In genomic region chr10:60344111-60344510, GRCm38 (mm10) we compare ENCODE assay signal across 23 mouse cellular contexts. TPM values are rescaled to one million over a fixed set of nuclear protein-coding genes. Genes with fewer than 3 reads are reported as not detected.
DNase-seq lines count a peak whose midpoint lies in the region; ATAC-seq and TF ChIP-seq lines count a peak whose summit lies in the region.
"Had no signal": no experiment of that assay in that cellular context is flagged by ENCODE, and none has a peak within 500 bp of the region (broad histone marks: within the 10 kb centered on the region; RNA-seq: fewer than 3 reads in every experiment).

No protein-coding gene starts in this region.

- 84% methylated on average over 3 of the region's 3 CpGs for WGBS in heart, embryonic 10.5 days
- WGBS in lung, adult 2 months, result 53% methylated on average over 3 of the region's 3 CpGs
- 81% methylated on average over 3 of the region's 3 CpGs for WGBS in embryonic facial prominence, embryonic 10.5 days
- WGBS in forebrain, embryonic 11.5 days, result 86% methylated on average over 3 of the region's 3 CpGs
- 78% methylated on average over 3 of the region's 3 CpGs for WGBS in stomach, postnatal 0 days

- H3K27me3 ChIP-seq in heart, embryonic 10.5 days (ENCODE audit: insufficient read depth, poor library complexity, severe bottlenecking), result peaks cover 13% of the 10 kb centered on the region; the same call in 1 of the 2 replicates
- peaks cover 38% of the 10 kb centered on the region for H3K27me3 ChIP-seq in embryonic facial prominence, embryonic 10.5 days (replicated peaks; ENCODE audit: low read depth, poor library complexity, severe bottlenecking)
- peaks cover 10% of the 10 kb centered on the region; the same call in 1 of the 2 replicates for H3K27me3 ChIP-seq in forebrain, embryonic 11.5 days (ENCODE audit: control insufficient read depth, insufficient read depth, low read length)
- no peaks in the 10 kb centered on the region for H3K27me3 ChIP-seq in stomach, postnatal 0 days (ENCODE audit: control insufficient read depth, insufficient read depth, low read length)
- H3K27me3 ChIP-seq: Patski had no signal

- ATAC-seq in forebrain, embryonic 11.5 days (replicated peaks; ENCODE audit: low FRiP score), result no peak
- no peak for ATAC-seq in stomach, postnatal 0 days (ENCODE audit: low FRiP score, low TSS enrichment)
- ATAC-seq: forebrain, embryonic 16.5 days; Patski had no signal

- TF ChIP-seq EP300 in stomach, postnatal 0 days (optimal IDR thresholded peaks at IDR 0.05), result no peak

- no peak for TF ChIP-seq CTCF in lung, adult 2 months (IDR thresholded peaks at IDR 0.05; ENCODE audit: insufficient read depth, low read length)
- TF ChIP-seq CTCF in stomach, postnatal 0 days (IDR thresholded peaks at IDR 0.05; ENCODE audit: low read depth), result no peak

- no peaks in the 10 kb centered on the region for H3K9me3 ChIP-seq in heart, embryonic 10.5 days
- no peaks in the 10 kb centered on the region for H3K9me3 ChIP-seq in embryonic facial prominence, embryonic 10.5 days
- no peaks in the 10 kb centered on the region for H3K9me3 ChIP-seq in forebrain, embryonic 11.5 days (ENCODE audit: control insufficient read depth, low read length)
- no peaks in the 10 kb centered on the region for H3K9me3 ChIP-seq in stomach, postnatal 0 days (ENCODE audit: control insufficient read depth, low read length)
- H3K9me3 ChIP-seq: heart, embryonic 13.5 days; hindbrain, embryonic 13.5 days had no signal

- 0 out of 2 replicates have a peak overlapping the region, but pooled peaks have one; percentile 18 for H3K27ac ChIP-seq in heart, embryonic 10.5 days
- peak overlapping the region; percentile 48 for H3K27ac ChIP-seq in embryonic facial prominence, embryonic 10.5 days (replicated peaks)
- no peak overlapping the region for H3K27ac ChIP-seq in forebrain, embryonic 11.5 days (ENCODE audit: low read depth, low read length)
- no peak overlapping the region for H3K27ac ChIP-seq in stomach, postnatal 0 days (replicated peaks)
- H3K27ac ChIP-seq: heart, embryonic 13.5 days; hindbrain, embryonic 13.5 days had no signal

- no peaks in the 10 kb centered on the region for H3K36me3 ChIP-seq in heart, embryonic 10.5 days
- H3K36me3 ChIP-seq in embryonic facial prominence, embryonic 10.5 days (replicated peaks), result no peaks in the 10 kb centered on the region
- H3K36me3 ChIP-seq in forebrain, embryonic 11.5 days (ENCODE audit: control insufficient read depth, insufficient read depth, low read length), result no peaks in the 10 kb centered on the region
- H3K36me3 ChIP-seq in stomach, postnatal 0 days (ENCODE audit: control insufficient read depth, insufficient read depth, low read length), result no peaks in the 10 kb centered on the region
- H3K36me3 ChIP-seq: heart, embryonic 13.5 days; hindbrain, embryonic 13.5 days had no signal

- no peak for TF ChIP-seq POLR2A in lung, adult 2 months (IDR thresholded peaks at IDR 0.05; ENCODE audit: borderline replicate concordance, extremely low read depth, low read depth, low read length)

- no peak overlapping the region for H3K4me2 ChIP-seq in forebrain, embryonic 11.5 days (ENCODE audit: low read depth, low read length, severe bottlenecking)
- H3K4me2 ChIP-seq in stomach, postnatal 0 days (replicated peaks; ENCODE audit: low read depth), result no peak overlapping the region
- H3K4me2 ChIP-seq: heart, embryonic 13.5 days; hindbrain, embryonic 13.5 days; midbrain, embryonic 11.5 days had no signal

- H3K4me1 ChIP-seq in heart, embryonic 10.5 days, result peaks cover 43% of the 10 kb centered on the region
- H3K4me1 ChIP-seq in lung, adult 2 months (ENCODE audit: control insufficient read depth, insufficient read depth, low read length), result peaks cover 6% of the 10 kb centered on the region
- H3K4me1 ChIP-seq in embryonic facial prominence, embryonic 10.5 days, result peaks cover 46% of the 10 kb centered on the region
- peaks cover 7% of the 10 kb centered on the region; the same call in 1 of the 2 replicates for H3K4me1 ChIP-seq in forebrain, embryonic 11.5 days (replicated peaks; ENCODE audit: control insufficient read depth, insufficient read depth, low read length)
- H3K4me1 ChIP-seq in stomach, postnatal 0 days (replicated peaks; ENCODE audit: control insufficient read depth, insufficient read depth), result 0 out of 2 replicates have a peak, but pooled peaks cover 2% of the 10 kb centered on the region

- no peak for DNase-seq in heart, embryonic 10.5 days (ENCODE audit: low spot score)
- no peak for DNase-seq in heart, postnatal 14 days
- DNase-seq in lung, postnatal 36 days, result peak; percentile 33
- DNase-seq in lung, adult 2 months, result no peak
- DNase-seq in embryonic facial prominence, embryonic 10.5 days (ENCODE audit: low spot score), result no peak
- peak; percentile 48 to 51 for DNase-seq in monocyte, adult 2 months (ENCODE audit: low read depth in 1 of 2, low spot score in 2 of 2)
- DNase-seq in forebrain, embryonic 11.5 days (ENCODE audit: low spot score), result no peak
- no peak for DNase-seq in stomach, postnatal 0 days (ENCODE audit: low spot score)
- DNase-seq: B cell, adult 2 months; cerebellum, adult 18-20 months; embryo, embryonic 11 days; gastrocnemius, postnatal 25 days; kidney, adult 11 months; layer of hippocampus, postnatal 36 days; left cerebral cortex, postnatal 4 days; right cerebral cortex, postnatal 25 days; thymus, adult 2 months had no signal

- intact Hi-C loops in heart, postnatal 14 days (cut with DNase I), result no loop called here

- no peak overlapping the region for H3K9ac ChIP-seq in forebrain, embryonic 11.5 days (ENCODE audit: low read length)
- H3K9ac ChIP-seq in stomach, postnatal 0 days (ENCODE audit: low read length), result no peak overlapping the region
- H3K9ac ChIP-seq: heart, embryonic 13.5 days; hindbrain, embryonic 13.5 days had no signal

- H3K4me3 ChIP-seq in heart, embryonic 10.5 days, result no peak overlapping the region
- H3K4me3 ChIP-seq in lung, adult 2 months (replicated peaks; ENCODE audit: extremely low read depth, low read depth, low read length), result no peak overlapping the region
- H3K4me3 ChIP-seq in embryonic facial prominence, embryonic 10.5 days, result no peak overlapping the region
- no peak overlapping the region for H3K4me3 ChIP-seq in forebrain, embryonic 11.5 days (ENCODE audit: low read depth, low read length)
- no peak overlapping the region for H3K4me3 ChIP-seq in stomach, postnatal 0 days (ENCODE audit: low read depth, low read length)
- H3K4me3 ChIP-seq: heart, embryonic 13.5 days; hindbrain, embryonic 13.5 days had no signal

RNA-seq across cellular contexts. Expression of gene Vsir, which starts 2.5 kb away (rescaled TPM):
- polyA plus RNA-seq in heart, embryonic 10.5 days (2016; fragmentation: Nextera tagmentation; extraction: Ambion mirVana), result 1.4 and 2.2 TPM in 2 replicates
- 10 to 100 TPM; 22.6 to 24.4 TPM for total RNA-seq in heart, postnatal 14 days (2021)
- polyA plus RNA-seq in lung, adult 2 months (2012; rRNA removed), result 87.9 and 105 TPM in 2 replicates
- 2.3 and 2.6 TPM in 2 replicates for polyA plus RNA-seq in embryonic facial prominence, embryonic 10.5 days (2016; fragmentation: Nextera tagmentation; extraction: Ambion mirVana)
- polyA plus RNA-seq in forebrain, embryonic 11.5 days (2014; fragmentation: Nextera tagmentation; extraction: Ambion mirVana), result 0.96 and 1.2 TPM in 2 replicates
- 4.2 and 4.3 TPM in 2 replicates for polyA plus RNA-seq in stomach, postnatal 0 days (2015; fragmentation: Nextera tagmentation; extraction: Ambion mirVana)

RNA-seq across cellular contexts. Expression of gene Gm17455, which starts 55.4 kb away (rescaled TPM):
- 0.59 and 0.89 TPM in 2 replicates for polyA plus RNA-seq in heart, embryonic 10.5 days (2016; fragmentation: Nextera tagmentation; extraction: Ambion mirVana)
- not detected for total RNA-seq in heart, postnatal 14 days (2021)
- 0.33 and 1.2 TPM in 2 replicates for polyA plus RNA-seq in lung, adult 2 months (2012; rRNA removed)
- 0.96 and 2.6 TPM in 2 replicates for polyA plus RNA-seq in embryonic facial prominence, embryonic 10.5 days (2016; fragmentation: Nextera tagmentation; extraction: Ambion mirVana)
- 1.7 and 4.2 TPM in 2 replicates for polyA plus RNA-seq in forebrain, embryonic 11.5 days (2014; fragmentation: Nextera tagmentation; extraction: Ambion mirVana)
- 0.74 and 1.0 TPM in 2 replicates for polyA plus RNA-seq in stomach, postnatal 0 days (2015; fragmentation: Nextera tagmentation; extraction: Ambion mirVana)
- total RNA-seq: gastrocnemius, postnatal 25 days; layer of hippocampus, postnatal 36 days had no signal
- polyA plus RNA-seq: liver, embryonic 16.5 days; Patski had no signal

Comparison
In these comparisons a context has a peak if more than half of its experiments do, and no peak if none do; other contexts are left out.
1. DNase-seq: peak in lung, postnatal 36 days (single experiment) and monocyte, adult 2 months (2 of 2); none in heart, embryonic 10.5 days (single experiment), heart, postnatal 14 days (0 of 2), lung, adult 2 months (single experiment), embryonic facial prominence, embryonic 10.5 days (single experiment), forebrain, embryonic 11.5 days (single experiment) and stomach, postnatal 0 days (single experiment).
2. H3K27ac ChIP-seq: peak in heart, embryonic 10.5 days (single experiment) and embryonic facial prominence, embryonic 10.5 days (single experiment); none in forebrain, embryonic 11.5 days (single experiment) and stomach, postnatal 0 days (single experiment).
3. RNA of gene Vsir, which starts 2.5 kb away (polyA plus RNA-seq): 87.9 to 105 TPM in lung, adult 2 months; 4.2 to 4.3 TPM in stomach, postnatal 0 days, 2.3 to 2.6 TPM in embryonic facial prominence, embryonic 10.5 days, 1.4 to 2.2 TPM in heart, embryonic 10.5 days and 0.96 to 1.2 TPM in forebrain, embryonic 11.5 days; every median in the first group is over 10 times any median in the second.